Mouse (Mus musculus): ENCODE measurements around the gene Ubox5.

The Ubox5 gene

GRCm38 (mm10) chr2:130634006-130634738 is 4.3 kb upstream of the Ubox5 start:
- peak; percentile 38 for DNase-seq (ENCODE audit: low spot score)

GRCm38 (mm10) chr2:130632887-130633675 is 3.2 kb upstream of the Ubox5 start:
- no peak for DNase-seq (ENCODE audit: low spot score)

GRCm38 (mm10) chr2:130632416-130632815 is 2.6 kb upstream of the Ubox5 start:
- DNase-seq (ENCODE audit: low spot score), result no peak

GRCm38 (mm10) chr2:130629080-130629838 is 579 bp downstream of the Ubox5 start:
- DNase-seq (ENCODE audit: low spot score), result no peak

- no peak for DNase-seq (ENCODE audit: low spot score)
These were observed 1.4 kb downstream of the Ubox5 start for GRCm38 (mm10) chr2:130628424-130628823.

- DNase-seq (ENCODE audit: low spot score), result no peak
These were observed 10.9 kb downstream of the Ubox5 start for GRCm38 (mm10) chr2:130618972-130619371.

GRCm38 (mm10) chr2:130613091-130613490 is 16.7 kb downstream of the Ubox5 start:
- no peak for DNase-seq (ENCODE audit: low spot score)

- DNase-seq (ENCODE audit: low spot score), result no peak
These were observed 27.6 kb downstream of the Ubox5 start for GRCm38 (mm10) chr2:130602195-130602594.

GRCm38 (mm10) chr2:130598399-130598798 is 31.4 kb downstream of the Ubox5 start:
- DNase-seq (ENCODE audit: low spot score), result no peak

GRCm38 (mm10) chr2:130597601-130598010 is 32.2 kb downstream of the Ubox5 start:
- DNase-seq (ENCODE audit: low spot score), result no peak

GRCm38 (mm10) chr2:130595596-130595995 is 34.2 kb downstream of the Ubox5 start:
- no peak for DNase-seq (ENCODE audit: low spot score)

- DNase-seq (ENCODE audit: low spot score), result no peak
These were observed 38.8 kb downstream of the Ubox5 start for GRCm38 (mm10) chr2:130591016-130591415.

- DNase-seq (ENCODE audit: low spot score), result no peak
These were observed 40.1 kb downstream of the Ubox5 start for GRCm38 (mm10) chr2:130589761-130590160.

- no peak for DNase-seq (ENCODE audit: low spot score)
These were observed 40.7 kb downstream of the Ubox5 start for GRCm38 (mm10) chr2:130589157-130589556.

GRCm38 (mm10) chr2:130588373-130588772 is 41.5 kb downstream of the Ubox5 start:
- DNase-seq (ENCODE audit: low spot score), result no peak

GRCm38 (mm10) chr2:130586016-130586415 is 43.8 kb downstream of the Ubox5 start:
- no peak for DNase-seq (ENCODE audit: low spot score)

- DNase-seq (ENCODE audit: low spot score), result no peak
These were observed 45.8 kb downstream of the Ubox5 start for GRCm38 (mm10) chr2:130583902-130584560.

- DNase-seq (ENCODE audit: low spot score), result no peak
These were observed 47.3 kb downstream of the Ubox5 start, which contains the start of gene Avp for GRCm38 (mm10) chr2:130582552-130582951. TSS of gene Avp (minus strand) at chr2:130582554.

- no peak for DNase-seq (ENCODE audit: low spot score)
These were observed 48.6 kb downstream of the Ubox5 start for GRCm38 (mm10) chr2:130581201-130581600.

- DNase-seq (ENCODE audit: low spot score), result no peak
These were observed 50.0 kb downstream of the Ubox5 start for GRCm38 (mm10) chr2:130579791-130580190.

- peak; percentile 42 for DNase-seq (ENCODE audit: low spot score)
These were observed 51.7 kb downstream of the Ubox5 start for GRCm38 (mm10) chr2:130578148-130578547.

GRCm38 (mm10) chr2:130577632-130578031 is 52.2 kb downstream of the Ubox5 start:
- DNase-seq (ENCODE audit: low spot score), result no peak

Measured in testis, postnatal 14 days (tissue).